Mouse (Mus musculus): ENCODE results near the gene Rln3. TPM values are rescaled to one million over a fixed set of nuclear protein-coding genes. Genes with fewer than 3 reads are reported as not detected.

Gene Rln3
- polyA plus RNA-seq, 2 experiments = not detected

GRCm38 (mm10) chr8:84048171-84048570 is 3.4 kb upstream of the Rln3 start:
- no peak for ATAC-seq (ENCODE audit: insufficient read depth)
- H3K9me3 ChIP-seq (ENCODE audit: control insufficient read depth, low read length) = no peaks in the 10 kb centered on the region
- peaks cover 23% of the 10 kb centered on the region for H3K27me3 ChIP-seq (ENCODE audit: control insufficient read depth, insufficient read depth, low read length)
- no peak overlapping the region for H3K4me2 ChIP-seq (ENCODE audit: low read depth)
- no peak for DNase-seq (ENCODE audit: low read depth in 3 of 3, low spot score in 3 of 3)
- H3K36me3 ChIP-seq (replicated peaks; ENCODE audit: control insufficient read depth, insufficient read depth, low read depth) = no peaks in the 10 kb centered on the region
- TF ChIP-seq CTCF (IDR thresholded peaks at IDR 0.05; ENCODE audit: low read depth) (no peak), EP300 (IDR thresholded peaks at IDR 0.05; ENCODE audit: low read depth) (no peak)
- H3K4me1 ChIP-seq (replicated peaks; ENCODE audit: control insufficient read depth in 2 of 2, insufficient read depth in 2 of 2, low read length in 1 of 2) = peaks cover 0 to 3% of the 10 kb centered on the region in 2 experiments; a peak in 1 of 4 replicates
- H3K27ac ChIP-seq = no peak overlapping the region
- 65% methylated on average over 5 of the region's 5 CpGs for WGBS (ENCODE audit: insufficient replicate concordance)
- H3K4me3 ChIP-seq (ENCODE audit: insufficient read depth in 1 of 2, low read depth in 2 of 2, low read length in 2 of 2) = no peak overlapping the region
- H3K9ac ChIP-seq (replicated peaks) = no peak overlapping the region

DNA sequence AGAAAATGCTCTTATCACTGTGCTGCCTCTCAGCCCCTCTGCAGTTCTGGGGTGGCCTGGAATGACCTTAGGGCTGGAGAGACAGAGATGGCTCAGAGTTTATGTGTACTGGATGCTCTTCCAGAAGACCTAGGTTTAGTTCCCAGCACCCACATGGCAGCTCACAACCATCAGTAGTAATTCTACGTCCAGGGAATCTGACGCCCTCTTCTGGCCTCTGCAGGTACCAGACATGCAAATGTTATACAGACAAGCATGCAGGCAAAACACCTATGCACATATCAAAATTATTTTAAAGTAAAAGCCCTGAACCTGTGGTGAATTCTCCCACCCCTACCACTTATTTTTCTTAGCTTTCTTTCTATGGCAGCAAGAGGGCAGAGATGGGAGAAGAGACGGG is 1.7 kb upstream of the Rln3 start:
- ATAC-seq (ENCODE audit: insufficient read depth) (no peak), DNase-seq (ENCODE audit: low read depth in 3 of 3, low spot score in 3 of 3) (no peak)
- Histone ChIP-seq H3K9ac (replicated peaks) (no peak overlapping the region), H3K27me3 (ENCODE audit: control insufficient read depth, insufficient read depth, low read length) (peaks cover 36% of the 10 kb centered on the region), H3K4me1 (replicated peaks; ENCODE audit: control insufficient read depth in 2 of 2, insufficient read depth in 2 of 2, low read length in 1 of 2) (no peaks in the 10 kb centered on the region; a peak in 1 of 4 replicates), H3K9me3 (ENCODE audit: control insufficient read depth, low read length) (no peaks in the 10 kb centered on the region), H3K27ac (no peak overlapping the region), H3K36me3 (replicated peaks; ENCODE audit: control insufficient read depth, insufficient read depth, low read depth) (no peaks in the 10 kb centered on the region), H3K4me3 (ENCODE audit: insufficient read depth in 1 of 2, low read depth in 2 of 2, low read length in 2 of 2) (no peak overlapping the region), H3K4me2 (ENCODE audit: low read depth) (no peak overlapping the region)
- 69% methylated on average over 3 of the region's 3 CpGs for WGBS (ENCODE audit: insufficient replicate concordance)
- TF ChIP-seq EP300 (IDR thresholded peaks at IDR 0.05; ENCODE audit: low read depth) (no peak), CTCF (IDR thresholded peaks at IDR 0.05; ENCODE audit: low read depth) (no peak)

- H3K27me3 ChIP-seq (ENCODE audit: control insufficient read depth, insufficient read depth, low read length) = peaks cover 36% of the 10 kb centered on the region
- H3K9me3 ChIP-seq (ENCODE audit: control insufficient read depth, low read length) = no peaks in the 10 kb centered on the region
- no peak overlapping the region for H3K27ac ChIP-seq
- H3K36me3 ChIP-seq (replicated peaks; ENCODE audit: control insufficient read depth, insufficient read depth, low read depth) = no peaks in the 10 kb centered on the region
- no peak overlapping the region for H3K4me3 ChIP-seq (ENCODE audit: insufficient read depth in 1 of 2, low read depth in 2 of 2, low read length in 2 of 2)
- ATAC-seq (ENCODE audit: insufficient read depth) = no peak
- DNase-seq (ENCODE audit: low read depth in 3 of 3, low spot score in 3 of 3) = no peak
- no peak overlapping the region for H3K4me2 ChIP-seq (ENCODE audit: low read depth)
- no peaks in the 10 kb centered on the region for H3K4me1 ChIP-seq (replicated peaks; ENCODE audit: control insufficient read depth in 2 of 2, insufficient read depth in 2 of 2, low read length in 1 of 2)
- 12% methylated on average over 7 of the region's 7 CpGs for WGBS (ENCODE audit: insufficient replicate concordance)
- no peak for TF ChIP-seq CTCF (IDR thresholded peaks at IDR 0.05; ENCODE audit: low read depth)
- no peak overlapping the region for H3K9ac ChIP-seq (replicated peaks)
These were observed 697 bp downstream of the Rln3 start for GRCm38 (mm10) chr8:84044103-84044502.

GRCm38 (mm10) chr8:84042948-84043342 is 1.9 kb downstream of the Rln3 start:
- peaks cover 36% of the 10 kb centered on the region for H3K27me3 ChIP-seq (ENCODE audit: control insufficient read depth, insufficient read depth, low read length)

GRCm38 (mm10) chr8:84042066-84042947 is 2.5 kb downstream of the Rln3 start, which contains the start of gene Il27ra:
Gene Il27ra (minus strand): TSS chr8:84042589.
- WGBS (ENCODE audit: insufficient replicate concordance) = 3% methylated on average over 40 of the region's 40 CpGs
- peaks cover 36% of the 10 kb centered on the region for H3K27me3 ChIP-seq (ENCODE audit: control insufficient read depth, insufficient read depth, low read length)

More at GRCm38 (mm10) chr8:84042948-84043342, 1.9 kb downstream of the Rln3 start:
- no peaks in the 10 kb centered on the region for H3K4me1 ChIP-seq (replicated peaks; ENCODE audit: control insufficient read depth in 2 of 2, insufficient read depth in 2 of 2, low read length in 1 of 2)
- no peak for DNase-seq (ENCODE audit: low read depth in 3 of 3, low spot score in 3 of 3)
- H3K4me2 ChIP-seq (ENCODE audit: low read depth) = peak overlapping the region; percentile 54
- TF ChIP-seq EP300 (IDR thresholded peaks at IDR 0.05; ENCODE audit: low read depth) (no peak), CTCF (IDR thresholded peaks at IDR 0.05; ENCODE audit: low read depth) (no peak)
- no peaks in the 10 kb centered on the region for H3K9me3 ChIP-seq (ENCODE audit: control insufficient read depth, low read length)
- H3K4me3 ChIP-seq (ENCODE audit: insufficient read depth in 1 of 2, low read depth in 2 of 2, low read length in 2 of 2) = no peak overlapping the region
- H3K27ac ChIP-seq = no peak overlapping the region
- no peak for ATAC-seq (ENCODE audit: insufficient read depth)
- no peaks in the 10 kb centered on the region for H3K36me3 ChIP-seq (replicated peaks; ENCODE audit: control insufficient read depth, insufficient read depth, low read depth)
- 32% methylated on average over 12 of the region's 12 CpGs for WGBS (ENCODE audit: insufficient replicate concordance)
- H3K9ac ChIP-seq (replicated peaks) = no peak overlapping the region

More at GRCm38 (mm10) chr8:84042066-84042947, 2.5 kb downstream of the Rln3 start, which contains the start of gene Il27ra:
- ATAC-seq (ENCODE audit: insufficient read depth) (peak; percentile 56), DNase-seq (ENCODE audit: low read depth in 3 of 3, low spot score in 3 of 3) (no peak)
- Histone ChIP-seq H3K4me1 (replicated peaks; ENCODE audit: control insufficient read depth in 2 of 2, insufficient read depth in 2 of 2, low read length in 1 of 2) (no peaks in the 10 kb centered on the region), H3K36me3 (replicated peaks; ENCODE audit: control insufficient read depth, insufficient read depth, low read depth) (no peaks in the 10 kb centered on the region), H3K4me3 (ENCODE audit: insufficient read depth in 1 of 2, low read depth in 2 of 2, low read length in 2 of 2) (peak within 1 kb of the TSS in 1 of 2 experiments; percentile 29; a peak in 3 of 4 replicates), H3K9ac (replicated peaks) (no peak within 1 kb of the TSS), H3K9me3 (ENCODE audit: control insufficient read depth, low read length) (no peaks in the 10 kb centered on the region), H3K27ac (no peak within 1 kb of the TSS), H3K4me2 (ENCODE audit: low read depth) (peak within 1 kb of the TSS; percentile 54)
- peak; percentile 78 for TF ChIP-seq CTCF (IDR thresholded peaks at IDR 0.05; ENCODE audit: low read depth)
- TF ChIP-seq EP300 (IDR thresholded peaks at IDR 0.05; ENCODE audit: low read depth) = no peak
